Mouse (Mus musculus): ENCODE measurements around the gene Msmp. TPM values are rescaled to one million over a fixed set of nuclear protein-coding genes. Genes with fewer than 3 reads are reported as not detected.

The Msmp gene
- polyA plus RNA-seq, 1 experiment, result not detected

DNA sequence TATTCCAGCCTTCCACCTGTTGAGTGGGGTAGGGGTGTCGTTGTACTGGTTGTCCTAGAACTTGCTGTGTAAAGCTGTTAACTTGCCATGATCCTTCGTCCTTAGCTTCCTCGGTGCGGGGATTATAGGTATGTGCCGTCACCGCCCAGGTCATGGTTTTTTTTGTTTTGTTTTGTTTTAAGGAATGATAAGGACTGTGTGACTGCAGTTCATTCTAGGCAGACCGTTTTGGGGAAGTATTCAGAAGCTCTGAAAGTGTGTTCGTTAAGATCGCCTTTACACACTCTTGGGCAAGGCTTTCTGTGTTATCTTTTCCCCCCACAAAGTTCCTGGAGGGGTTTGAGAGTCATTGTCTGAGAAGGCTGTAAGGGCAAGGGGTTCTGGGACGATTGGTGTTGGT is 28.2 kb upstream of the Msmp start:
- no peaks in the 10 kb centered on the region for H3K36me3 ChIP-seq (ENCODE audit: control insufficient read depth, insufficient read depth, low read length, poor library complexity, severe bottlenecking)
- H3K27me3 ChIP-seq (ENCODE audit: control insufficient read depth, insufficient read depth, low read length, poor library complexity, severe bottlenecking), result no peaks in the 10 kb centered on the region; the same call in 1 of the 2 replicates
- H3K9ac ChIP-seq (ENCODE audit: low read depth, poor library complexity, severe bottlenecking), result no peak overlapping the region
- no peak for TF ChIP-seq EP300 (IDR thresholded peaks at IDR 0.05; ENCODE audit: insufficient read depth, low read depth, low read length)
- no peak for TF ChIP-seq CTCF (IDR thresholded peaks at IDR 0.05; ENCODE audit: low read depth, low read length)
- no peak overlapping the region for H3K4me3 ChIP-seq (ENCODE audit: low read depth, low read length)
- H3K9me3 ChIP-seq (replicated peaks; ENCODE audit: control insufficient read depth, insufficient read depth, low read length, poor library complexity, severe bottlenecking), result no peaks in the 10 kb centered on the region
- H3K27ac ChIP-seq (ENCODE audit: insufficient read depth, low read length), result no peak overlapping the region
- H3K4me1 ChIP-seq (ENCODE audit: control insufficient read depth, insufficient read depth, low read length), result no peaks in the 10 kb centered on the region

GRCm38 (mm10) chr4:43604751-43605685 is 20.7 kb upstream of the Msmp start:
- H3K27me3 ChIP-seq (ENCODE audit: control insufficient read depth, insufficient read depth, low read length, poor library complexity, severe bottlenecking), result no peaks in the 10 kb centered on the region
- TF ChIP-seq EP300 (IDR thresholded peaks at IDR 0.05; ENCODE audit: insufficient read depth, low read depth, low read length), result no peak
- TF ChIP-seq CTCF (IDR thresholded peaks at IDR 0.05; ENCODE audit: low read depth, low read length), result no peak
- TF ChIP-seq POLR2A (IDR thresholded peaks at IDR 0.05; ENCODE audit: insufficient read depth, low read length), result no peak
- no peaks in the 10 kb centered on the region for H3K36me3 ChIP-seq (ENCODE audit: control insufficient read depth, insufficient read depth, low read length, poor library complexity, severe bottlenecking)
- H3K9ac ChIP-seq (ENCODE audit: low read depth, poor library complexity, severe bottlenecking), result no peak overlapping the region
- no peaks in the 10 kb centered on the region for H3K4me1 ChIP-seq (ENCODE audit: control insufficient read depth, insufficient read depth, low read length)
- no peak overlapping the region for H3K4me3 ChIP-seq (ENCODE audit: low read depth, low read length)
- H3K27ac ChIP-seq (ENCODE audit: insufficient read depth, low read length), result no peak overlapping the region
- H3K9me3 ChIP-seq (replicated peaks; ENCODE audit: control insufficient read depth, insufficient read depth, low read length, poor library complexity, severe bottlenecking), result no peaks in the 10 kb centered on the region

DNA sequence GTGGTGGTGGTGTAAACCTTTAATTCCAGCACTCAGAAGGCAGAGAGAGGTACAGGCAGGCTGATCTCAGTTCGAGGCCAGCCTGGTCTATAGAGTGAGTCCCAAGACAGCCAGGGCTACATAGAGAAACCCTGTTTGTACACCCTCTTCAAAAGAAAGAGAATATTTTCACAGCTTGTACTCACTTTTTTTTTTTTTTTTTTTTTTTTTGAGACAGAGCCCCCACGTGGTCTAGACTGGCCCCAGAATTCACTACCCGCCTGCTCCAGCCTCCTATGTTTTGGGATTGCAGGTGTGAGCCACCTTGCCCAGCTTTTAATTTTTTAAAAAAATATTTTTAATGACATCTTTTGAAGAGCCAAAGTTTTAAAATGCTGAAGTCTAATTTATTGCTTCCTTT is 19.8 kb upstream of the Msmp start:
- Histone ChIP-seq H3K27ac (ENCODE audit: insufficient read depth, low read length) (no peak overlapping the region), H3K9me3 (replicated peaks; ENCODE audit: control insufficient read depth, insufficient read depth, low read length, poor library complexity, severe bottlenecking) (no peaks in the 10 kb centered on the region), H3K27me3 (ENCODE audit: control insufficient read depth, insufficient read depth, low read length, poor library complexity, severe bottlenecking) (no peaks in the 10 kb centered on the region), H3K4me3 (ENCODE audit: low read depth, low read length) (no peak overlapping the region), H3K36me3 (ENCODE audit: control insufficient read depth, insufficient read depth, low read length, poor library complexity, severe bottlenecking) (no peaks in the 10 kb centered on the region), H3K9ac (ENCODE audit: low read depth, poor library complexity, severe bottlenecking) (no peak overlapping the region), H3K4me1 (ENCODE audit: control insufficient read depth, insufficient read depth, low read length) (no peaks in the 10 kb centered on the region)
- no peak for TF ChIP-seq POLR2A (IDR thresholded peaks at IDR 0.05; ENCODE audit: insufficient read depth, low read length)
- TF ChIP-seq CTCF (IDR thresholded peaks at IDR 0.05; ENCODE audit: low read depth, low read length), result no peak

DNA sequence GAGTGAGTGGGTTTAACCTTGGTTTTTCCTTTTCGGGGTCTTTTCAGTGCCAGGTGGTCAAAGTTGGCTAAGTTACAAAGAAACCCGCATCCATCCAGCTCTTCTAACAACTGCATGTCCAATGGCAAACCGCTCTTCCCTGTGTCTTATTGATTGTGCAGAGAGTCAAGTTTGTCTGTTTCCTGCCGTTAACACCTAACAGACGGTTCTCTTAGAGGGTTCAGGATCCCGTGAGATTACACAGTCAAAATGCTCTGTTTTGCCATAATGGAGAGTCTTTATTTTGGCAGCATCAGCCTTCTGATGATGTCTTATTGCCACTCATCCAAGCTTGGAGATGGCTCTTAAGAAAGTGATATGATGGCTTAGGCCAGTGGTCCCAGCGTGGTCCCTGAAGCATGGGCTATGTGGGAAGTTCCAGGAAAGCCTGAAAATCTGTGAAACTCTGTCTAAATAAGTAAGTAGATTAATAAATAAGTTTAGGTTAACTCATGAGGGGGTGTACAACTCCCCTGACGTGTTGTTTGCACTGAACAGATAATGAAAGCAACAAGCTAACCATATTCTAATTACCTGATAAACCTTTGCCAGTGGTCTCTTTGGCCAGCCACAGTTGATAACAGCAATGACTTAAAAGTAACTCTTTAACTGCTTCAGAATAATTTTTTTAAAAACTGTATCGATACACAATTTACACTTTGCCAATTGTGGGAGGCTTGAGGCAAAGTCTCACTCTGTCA is 16.1 kb upstream of the Msmp start:
- no peaks in the 10 kb centered on the region for H3K9me3 ChIP-seq (replicated peaks; ENCODE audit: control insufficient read depth, insufficient read depth, low read length, poor library complexity, severe bottlenecking)
- H3K27ac ChIP-seq (ENCODE audit: insufficient read depth, low read length), result no peak overlapping the region
- H3K27me3 ChIP-seq (ENCODE audit: control insufficient read depth, insufficient read depth, low read length, poor library complexity, severe bottlenecking), result no peaks in the 10 kb centered on the region
- H3K9ac ChIP-seq (ENCODE audit: low read depth, poor library complexity, severe bottlenecking), result no peak overlapping the region
- TF ChIP-seq POLR2A (IDR thresholded peaks at IDR 0.05; ENCODE audit: insufficient read depth, low read length), result no peak
- TF ChIP-seq CTCF (IDR thresholded peaks at IDR 0.05; ENCODE audit: low read depth, low read length), result no peak
- no peak for TF ChIP-seq EP300 (IDR thresholded peaks at IDR 0.05; ENCODE audit: insufficient read depth, low read depth, low read length)
- no peaks in the 10 kb centered on the region for H3K4me1 ChIP-seq (ENCODE audit: control insufficient read depth, insufficient read depth, low read length)
- H3K4me3 ChIP-seq (ENCODE audit: low read depth, low read length), result no peak overlapping the region
- no peaks in the 10 kb centered on the region for H3K36me3 ChIP-seq (ENCODE audit: control insufficient read depth, insufficient read depth, low read length, poor library complexity, severe bottlenecking)

GRCm38 (mm10) chr4:43598650-43599380 is 14.5 kb upstream of the Msmp start:
- TF ChIP-seq EP300 (IDR thresholded peaks at IDR 0.05; ENCODE audit: insufficient read depth, low read depth, low read length) (no peak), CTCF (IDR thresholded peaks at IDR 0.05; ENCODE audit: low read depth, low read length) (no peak), POLR2A (IDR thresholded peaks at IDR 0.05; ENCODE audit: insufficient read depth, low read length) (no peak)
- Histone ChIP-seq H3K4me3 (ENCODE audit: low read depth, low read length) (no peak overlapping the region), H3K36me3 (ENCODE audit: control insufficient read depth, insufficient read depth, low read length, poor library complexity, severe bottlenecking) (no peaks in the 10 kb centered on the region), H3K27me3 (ENCODE audit: control insufficient read depth, insufficient read depth, low read length, poor library complexity, severe bottlenecking) (no peaks in the 10 kb centered on the region), H3K9ac (ENCODE audit: low read depth, poor library complexity, severe bottlenecking) (no peak overlapping the region), H3K4me1 (ENCODE audit: control insufficient read depth, insufficient read depth, low read length) (no peaks in the 10 kb centered on the region), H3K27ac (ENCODE audit: insufficient read depth, low read length) (no peak overlapping the region), H3K9me3 (replicated peaks; ENCODE audit: control insufficient read depth, insufficient read depth, low read length, poor library complexity, severe bottlenecking) (no peaks in the 10 kb centered on the region)
